Mouse (Mus musculus) liver, postnatal 0 days (tissue): ENCODE data around the gene Ggt5.

Experiments used
- CTCF ChIP-seq: sonication (generic); IDR thresholded peaks from 2 replicates; pipeline ENCODE4 v1.5.1; 2016; ENCODE audit warnings: antibody characterized with exemption, low read depth
- EP300 ChIP-seq: IDR thresholded peaks from 2 replicates; pipeline ENCODE4 v1.6.1; 2016; ENCODE audit warnings: antibody characterized with exemption, low read depth, mild to moderate bottlenecking

DNA sequence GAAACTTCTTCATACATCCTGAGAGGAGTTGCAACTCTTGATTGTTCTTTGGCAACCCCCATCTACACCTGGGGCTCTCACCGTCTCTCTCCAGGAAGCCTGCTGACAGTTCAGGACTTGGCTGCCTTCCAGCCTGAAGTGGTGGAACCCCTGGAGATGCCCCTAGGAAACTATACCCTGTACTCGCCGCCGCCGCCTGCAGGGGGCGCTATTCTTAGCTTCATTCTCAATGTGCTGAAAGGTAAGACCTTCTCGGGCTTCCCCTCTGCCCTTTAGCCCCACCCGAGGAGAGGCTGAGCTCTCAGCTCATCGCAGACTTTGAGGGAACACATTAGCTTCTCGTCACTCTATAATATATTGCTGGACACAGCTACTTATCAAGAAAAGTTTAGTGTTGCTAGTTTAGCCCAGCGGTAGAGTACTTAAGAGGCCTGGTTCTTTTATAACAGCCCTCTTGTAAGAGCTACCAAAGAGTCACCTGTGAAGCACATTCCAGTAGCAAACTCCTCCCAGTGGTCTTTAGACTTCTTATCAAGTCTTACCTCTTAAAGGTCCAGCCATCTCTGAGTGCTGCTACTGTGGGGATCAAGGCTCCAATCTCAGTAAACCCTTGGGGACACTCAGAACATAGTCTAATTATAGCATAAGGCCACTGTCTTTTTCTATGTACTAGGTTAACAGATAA, 16.2 kb downstream of the Ggt5 start:
- TF ChIP-seq CTCF (peak; percentile 58), EP300 (no peak)
